Mouse (Mus musculus) lung, postnatal 0 days (tissue): ENCODE measurements around the gene Fyco1. TPM values are rescaled to one million over a fixed set of nuclear protein-coding genes. Genes with fewer than 3 reads are reported as not detected.

Experiments
- ATAC-seq: fragments of 200-750 bp; cut with Nextera tagmentation; 2 replicates; pipeline ENCODE4 v1.8.0; 2017; ENCODE audit warnings: moderate library complexity
- DNase-seq: peaks from one replicate; pipeline ENCODE4 v3.0.0-alpha.2; 2016; ENCODE audit warnings: low spot score
- H3K27ac ChIP-seq: fragments of 300-500 bp; sonication (generic); 2 replicates; pipeline ENCODE4 v1.5.1; 2014; ENCODE audit warnings: antibody characterized with exemption, mild to moderate bottlenecking, low read length, mixed read lengths
- H3K27me3 ChIP-seq: fragments of 300-500 bp; sonication (generic); replicated peaks from 2 replicates; pipeline ENCODE4 v1.6.1; 2014; ENCODE audit warnings: low read length, mixed read lengths; ENCODE audit not compliant: insufficient read depth
- H3K36me3 ChIP-seq: fragments of 300-500 bp; sonication (generic); 2 replicates; pipeline ENCODE4 v1.6.1; 2014; ENCODE audit warnings: low read length, mixed read lengths; ENCODE audit not compliant: insufficient read depth
- H3K4me1 ChIP-seq: fragments of 300-500 bp; sonication (generic); 2 replicates; pipeline ENCODE4 v1.6.1; 2014; ENCODE audit warnings: antibody characterized with exemption, low read depth, low read length, mixed read lengths; ENCODE audit not compliant: insufficient read depth
- H3K4me2 ChIP-seq: fragments of 300-500 bp; sonication (generic); replicated peaks from 2 replicates; pipeline ENCODE4 v1.6.1; 2014; ENCODE audit warnings: low read depth, mild to moderate bottlenecking, low read length, moderate library complexity, mixed read lengths
- H3K4me3 ChIP-seq: fragments of 300-500 bp; sonication (generic); 2 replicates; pipeline ENCODE4 v1.5.1; 2014; ENCODE audit warnings: low read depth, low read length
- H3K9ac ChIP-seq: fragments of 300-500 bp; sonication (generic); replicated peaks from 2 replicates; pipeline ENCODE4 v1.6.1; 2014; ENCODE audit warnings: low read depth, mild to moderate bottlenecking
- H3K9me3 ChIP-seq: fragments of 300-500 bp; sonication (generic); 2 replicates; pipeline ENCODE4 v1.6.1; 2016; ENCODE audit warnings: low read length, mixed read lengths
- CTCF ChIP-seq: IDR thresholded peaks from 2 replicates; pipeline ENCODE4 v1.5.1; 2016; ENCODE audit warnings: antibody characterized with exemption, mild to moderate bottlenecking
- EP300 ChIP-seq: IDR thresholded peaks from 2 replicates; pipeline ENCODE4 v1.6.1; 2016; ENCODE audit warnings: antibody characterized with exemption, mild to moderate bottlenecking, control low read depth
- WGBS: fragments of 180-500 bp; shearing (Covaris S2); extraction: QIAGEN DNeasy Blood & Tissue Kit; methylation state at CpG from one replicate; pipeline ENCODE4 v1.1.7; 2014; 5-methylcytosine and 5-hydroxymethylcytosine counted together
- polyA plus RNA-seq: library from polyadenylated mRNA; unstranded; fragments of >200 nt; fragmentation: Nextera tagmentation; extraction: Ambion mirVana; gene quantifications from 2 replicates; pipeline ENCODE4 v1.2.1, GENCODE M21; 2015

The Fyco1 gene
- polyA plus RNA-seq = 9.2 and 11.9 TPM in 2 replicates

DNA sequence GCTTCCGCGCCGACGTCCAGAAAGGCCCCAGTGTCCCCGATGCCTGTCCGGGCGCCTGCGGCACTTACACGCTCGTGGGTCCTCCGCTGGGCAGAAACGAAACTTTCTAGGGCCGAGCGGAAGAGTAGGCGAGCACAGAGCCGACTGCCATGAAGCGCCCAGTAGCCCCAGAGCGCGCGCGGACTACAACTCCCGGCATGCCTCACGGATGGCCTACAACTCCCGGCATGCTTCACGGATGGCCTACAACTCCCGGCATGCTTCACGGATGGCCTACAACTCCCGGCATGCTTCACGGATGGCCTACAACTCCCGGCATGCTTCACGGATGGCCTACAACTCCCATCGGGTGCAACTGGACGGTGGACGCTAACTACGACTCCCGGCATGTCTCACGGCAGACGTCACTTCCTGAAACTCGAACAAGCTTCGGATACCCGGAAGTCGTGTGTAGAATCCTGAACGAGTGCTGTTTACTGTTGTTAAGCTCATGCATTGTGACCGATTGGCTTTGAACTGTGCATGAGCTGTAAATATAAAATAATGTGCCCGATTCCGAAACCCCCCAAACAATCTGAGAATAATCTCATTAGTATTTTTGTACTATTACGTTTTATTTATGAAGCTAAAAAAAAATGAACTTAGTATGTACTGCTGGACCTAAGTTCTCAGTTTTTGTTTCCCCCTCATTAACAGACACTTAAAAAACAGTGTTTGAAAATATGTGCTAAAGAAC, at the start of gene Fyco1:
TSS of gene Fyco1 (minus strand) at position 187 of the 736 bp plus-strand sequence.
- peak; percentile 95 for ATAC-seq
- Histone ChIP-seq H3K9ac (peak within 1 kb of the TSS; percentile 84), H3K27me3 (no peaks in the 10 kb centered on the region), H3K9me3 (no peaks in the 10 kb centered on the region), H3K4me3 (peak within 1 kb of the TSS; percentile 79), H3K27ac (peak within 1 kb of the TSS; percentile 99), H3K4me2 (peak within 1 kb of the TSS; percentile 58), H3K4me1 (peaks cover 5% of the 10 kb centered on the region; the same call in 1 of the 2 replicates), H3K36me3 (no peaks in the 10 kb centered on the region)
- DNase-seq = peak; percentile 100
- TF ChIP-seq CTCF = no peak
- TF ChIP-seq EP300 = no peak; the same call in 1 of the 2 replicates
- WGBS = 1% methylated on average over 45 of the region's 47 CpGs

DNA sequence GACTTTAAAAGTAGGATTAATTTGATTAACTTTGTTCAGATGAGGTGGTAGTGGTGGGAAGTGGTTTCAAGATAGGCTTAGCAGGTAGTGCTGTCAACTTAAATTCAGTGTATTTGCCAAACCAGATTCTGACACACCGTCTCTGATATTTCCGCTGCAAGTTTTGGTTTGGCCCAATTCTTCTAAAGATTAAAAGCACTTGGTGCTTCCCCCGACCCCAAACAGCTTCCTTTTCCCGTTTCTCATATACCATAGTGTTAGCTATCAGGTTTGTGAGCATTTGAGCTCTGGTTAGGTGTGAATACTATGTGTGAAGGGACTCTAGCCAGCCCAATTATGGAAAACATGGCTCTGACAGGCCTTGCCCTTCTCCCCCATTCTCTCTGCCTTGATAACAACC, 20.4 kb upstream of the Fyco1 start:
- ATAC-seq (no peak), DNase-seq (no peak)
- no peak overlapping the region for H3K9ac ChIP-seq
- no peak overlapping the region for H3K27ac ChIP-seq
- WGBS = 63% methylated on average over 4 of the region's 4 CpGs
- H3K4me1 ChIP-seq = no peaks in the 10 kb centered on the region
- no peaks in the 10 kb centered on the region for H3K9me3 ChIP-seq
- TF ChIP-seq CTCF (no peak), EP300 (no peak)
- H3K36me3 ChIP-seq = no peaks in the 10 kb centered on the region
- no peak overlapping the region for H3K4me3 ChIP-seq
- no peak overlapping the region for H3K4me2 ChIP-seq
- no peaks in the 10 kb centered on the region for H3K27me3 ChIP-seq

GRCm38 (mm10) chr9:123869167-123869784, 17.6 kb upstream of the Fyco1 start:
- Histone ChIP-seq H3K36me3 (no peaks in the 10 kb centered on the region), H3K27ac (no peak overlapping the region), H3K4me1 (no peaks in the 10 kb centered on the region), H3K4me3 (no peak overlapping the region), H3K27me3 (no peaks in the 10 kb centered on the region), H3K9ac (no peak overlapping the region), H3K9me3 (no peaks in the 10 kb centered on the region), H3K4me2 (no peak overlapping the region)
- ATAC-seq (no peak), DNase-seq (no peak)
- WGBS = 47% methylated on average over 4 of the region's 6 CpGs
- TF ChIP-seq EP300 (no peak), CTCF (no peak)

- no peaks in the 10 kb centered on the region for H3K4me1 ChIP-seq
- no peak overlapping the region for H3K4me2 ChIP-seq
- WGBS = 100% methylated on average over 1 of the region's 1 CpGs
- no peak for DNase-seq
- H3K36me3 ChIP-seq = no peaks in the 10 kb centered on the region
- H3K27ac ChIP-seq = no peak overlapping the region
- no peaks in the 10 kb centered on the region for H3K27me3 ChIP-seq
- H3K4me3 ChIP-seq = no peak overlapping the region
- TF ChIP-seq CTCF (no peak), EP300 (no peak)
- no peak for ATAC-seq
- no peak overlapping the region for H3K9ac ChIP-seq
- H3K9me3 ChIP-seq = no peaks in the 10 kb centered on the region
Measured at GRCm38 (mm10) chr9:123863641-123864040, 11.9 kb upstream of the Fyco1 start.

DNA sequence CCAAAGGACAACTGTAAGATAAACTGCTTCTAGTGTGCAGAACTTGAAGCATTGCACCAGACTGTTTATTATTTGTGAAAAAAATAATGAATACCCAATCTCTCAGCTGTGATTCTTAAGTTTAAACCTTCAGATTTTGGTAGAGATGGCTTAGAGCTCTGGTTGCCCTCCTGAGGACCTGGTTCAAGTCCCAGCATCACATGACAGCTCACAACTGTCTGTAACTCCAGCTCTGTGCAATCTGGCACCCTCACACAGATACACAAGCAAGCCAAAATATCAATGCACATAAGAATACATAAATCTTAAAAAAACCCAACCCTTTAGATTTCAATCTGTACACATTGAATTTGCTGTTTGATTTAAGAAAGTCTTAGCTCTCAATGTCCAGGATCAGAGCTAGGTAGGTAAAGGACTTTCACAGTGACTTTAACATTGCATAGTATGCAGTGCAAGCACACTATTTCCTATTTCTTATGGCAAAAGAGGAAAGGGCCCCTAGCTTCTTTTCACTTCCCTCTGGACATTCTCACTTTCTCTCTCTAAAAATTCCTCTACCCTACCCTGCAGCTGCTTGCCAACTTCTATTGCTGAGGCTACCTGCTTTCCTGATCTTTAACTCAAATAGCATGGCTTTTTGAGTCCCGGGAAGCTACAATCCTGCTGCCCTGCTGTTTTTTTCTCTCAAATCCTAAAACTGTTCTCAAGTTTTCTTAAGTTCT, 11.4 kb upstream of the Fyco1 start:
- H3K4me2 ChIP-seq = no peak overlapping the region
- H3K9ac ChIP-seq = no peak overlapping the region
- no peaks in the 10 kb centered on the region for H3K27me3 ChIP-seq
- TF ChIP-seq CTCF = no peak
- TF ChIP-seq EP300 = no peak
- WGBS = 89% methylated on average over 1 of the region's 1 CpGs
- no peaks in the 10 kb centered on the region for H3K4me1 ChIP-seq
- H3K9me3 ChIP-seq = no peaks in the 10 kb centered on the region
- DNase-seq (no peak), ATAC-seq (no peak)
- H3K27ac ChIP-seq = no peak overlapping the region
- no peaks in the 10 kb centered on the region for H3K36me3 ChIP-seq
- no peak overlapping the region for H3K4me3 ChIP-seq

DNA sequence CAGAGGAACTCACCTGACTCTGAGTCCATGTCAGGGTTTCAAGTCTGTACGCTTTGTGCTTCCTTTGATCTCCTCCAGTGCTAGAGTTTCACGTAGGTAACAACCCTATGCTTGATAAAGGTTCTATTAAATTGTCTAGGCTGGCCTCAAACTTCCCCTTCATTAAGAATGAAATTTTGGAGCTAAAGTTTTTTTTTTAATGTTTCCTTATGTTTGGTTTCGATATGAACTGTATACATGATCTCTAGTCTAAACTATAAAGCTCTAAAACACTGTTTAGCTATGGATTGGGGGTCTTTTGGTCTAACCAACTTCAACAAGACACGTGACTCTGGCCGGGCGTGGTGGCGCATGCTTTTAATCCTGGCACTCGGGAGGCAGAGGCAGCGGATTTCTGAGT, 10.2 kb upstream of the Fyco1 start, which contains the start of gene Xcr1:
TSS of gene Xcr1 (minus strand) at position 101 of the 400 bp plus-strand sequence.
- Histone ChIP-seq H3K36me3 (no peaks in the 10 kb centered on the region), H3K4me3 (no peak within 1 kb of the TSS), H3K4me1 (no peaks in the 10 kb centered on the region), H3K9me3 (no peaks in the 10 kb centered on the region), H3K27me3 (no peaks in the 10 kb centered on the region), H3K27ac (no peak within 1 kb of the TSS), H3K9ac (no peak within 1 kb of the TSS), H3K4me2 (no peak within 1 kb of the TSS)
- DNase-seq = no peak
- no peak for TF ChIP-seq CTCF
- no peak for TF ChIP-seq EP300
- 77% methylated on average over 9 of the region's 9 CpGs for WGBS
- no peak for ATAC-seq
